Mouse (Mus musculus) layer of hippocampus, adult 11-12 months (tissue): ENCODE measurements at regions not wholly inside any gene's neighbourhood (a gene's known extent, or its start where the extent isn't known, plus 50 kb on each side); places are given as distances from the start of the nearest gene placed in this dataset.

Source experiments
- DNase-seq: peaks from one replicate; pipeline ENCODE4 v3.0.0; 2022; ENCODE audit warnings: low spot score

DNA sequence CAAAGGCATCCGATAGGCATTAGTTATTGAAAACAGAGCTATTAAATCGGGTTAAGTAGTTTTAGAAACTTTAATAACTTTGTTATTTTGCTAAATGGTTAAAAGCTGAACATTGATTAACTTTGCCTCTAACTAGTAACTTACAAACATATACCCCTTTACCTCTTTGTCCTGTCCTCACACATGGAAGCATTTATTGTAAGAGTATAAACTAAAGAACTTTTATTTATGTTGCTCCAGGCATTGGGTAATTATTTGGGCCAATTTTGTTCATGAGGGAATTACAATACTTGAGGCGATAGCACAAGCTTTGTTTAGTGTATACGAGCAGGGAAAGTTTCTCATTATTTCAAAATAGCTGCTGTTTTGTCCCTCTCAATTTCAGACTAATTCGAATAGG, 328.4 kb upstream of the Gm9008 start:
- no peak for DNase-seq

GRCm38 (mm10) chr6:76802969-76803368, 305.4 kb upstream of the Gm9008 start:
- no peak for DNase-seq

DNA sequence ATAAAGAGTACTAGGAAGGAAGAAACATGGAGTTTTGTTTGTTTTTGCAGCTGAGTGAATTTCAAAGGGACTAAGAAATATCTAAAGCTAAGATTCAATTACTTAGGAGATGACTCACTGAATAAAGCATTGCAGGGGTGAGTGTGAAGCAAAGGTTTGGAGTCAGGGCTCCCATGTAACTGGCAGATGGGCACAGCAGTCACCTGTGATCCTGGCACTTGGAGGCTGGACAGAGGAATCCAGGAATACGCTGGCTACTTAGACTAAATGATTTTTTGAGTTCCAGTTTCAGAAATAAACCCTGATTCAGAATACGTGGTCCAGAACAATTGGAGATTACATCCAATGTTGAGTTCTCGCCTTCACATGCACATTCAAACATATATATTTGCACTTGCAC, 282.6 kb upstream of the Gm9008 start:
- DNase-seq, result no peak

- no peak for DNase-seq
Measured at GRCm38 (mm10) chr6:76778201-76778600, 280.6 kb upstream of the Gm9008 start.

DNA sequence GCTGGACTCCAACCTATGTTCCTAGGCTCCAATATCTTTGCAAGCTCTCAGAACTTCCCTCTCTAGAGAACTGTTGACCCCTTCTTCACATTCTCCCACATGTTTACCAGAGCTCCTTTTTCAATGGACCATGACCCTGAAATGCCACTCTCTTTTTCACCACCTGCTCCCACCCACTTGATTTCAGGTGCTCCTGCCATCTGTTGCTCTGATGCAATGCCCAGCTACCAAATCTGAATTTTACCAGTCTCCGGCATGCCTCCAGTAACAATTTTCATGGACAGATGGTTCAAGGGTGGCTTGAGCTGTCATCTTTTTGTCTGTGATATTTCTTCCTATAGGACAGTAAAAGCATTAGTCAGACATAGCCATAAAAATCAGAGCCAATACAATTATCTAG, 279.5 kb upstream of the Gm9008 start:
- peak; percentile 9 for DNase-seq

DNA sequence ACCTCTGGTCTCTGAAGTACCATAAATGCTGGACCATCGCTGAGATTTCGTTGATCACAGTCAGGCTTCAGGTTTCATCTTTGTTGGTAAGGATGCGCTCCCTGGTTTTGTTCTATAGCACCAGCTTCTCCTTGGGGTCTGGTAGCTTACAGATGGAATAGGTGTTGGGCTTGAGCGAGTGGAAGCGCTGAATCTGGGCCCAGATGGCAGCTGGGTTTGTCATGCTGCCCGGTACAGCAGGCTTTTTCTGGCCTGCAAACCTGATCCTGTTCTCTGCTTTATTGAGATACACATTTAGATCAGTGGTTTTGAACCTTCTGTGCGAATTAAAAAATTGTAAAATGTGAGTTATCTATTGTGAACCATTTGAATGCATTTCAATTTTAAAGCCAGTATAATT, 266.3 kb upstream of the Gm9008 start:
- DNase-seq, result peak; percentile 45

DNA sequence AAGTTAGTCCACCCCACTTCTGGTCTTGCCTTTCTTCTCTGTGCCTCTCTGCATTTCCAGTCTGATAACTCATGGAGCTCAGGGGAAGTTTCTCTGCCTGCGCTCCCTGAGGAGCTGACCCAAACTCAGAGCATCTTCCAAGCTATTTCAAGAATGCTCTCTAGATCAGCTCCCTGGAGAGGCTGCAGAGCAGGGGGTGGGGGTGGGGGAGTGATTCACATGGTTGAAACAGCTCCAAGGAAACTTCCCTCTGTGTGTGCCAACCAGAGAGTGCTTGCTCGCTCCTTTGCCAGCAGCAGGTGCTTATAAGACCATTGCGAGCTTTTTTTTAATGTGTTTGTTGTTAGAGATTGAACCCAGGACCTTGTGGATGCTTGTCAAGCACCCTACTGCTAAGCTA, 257.3 kb upstream of the Gm9008 start:
- no peak for DNase-seq
